Mouse (Mus musculus): ENCODE measurements around the gene Ccdc149. TPM values are rescaled to one million over a fixed set of nuclear protein-coding genes. Genes with fewer than 3 reads are reported as not detected.

The Ccdc149 gene
- polyA plus RNA-seq, 1 experiment from 2014 or later = 9.3 TPM

GRCm38 (mm10) chr5:52461434-52462124 lies 9.7 kb downstream of the Ccdc149 start:
- Histone ChIP-seq H3K4me1 (ENCODE audit: control insufficient read depth, insufficient read depth, low read length) (no peaks in the 10 kb centered on the region), H3K4me2 (ENCODE audit: low read length) (no peak overlapping the region), H3K27ac (replicated peaks; ENCODE audit: low read depth, low read length) (no peak overlapping the region), H3K27me3 (ENCODE audit: control insufficient read depth, insufficient read depth, low read length) (no peaks in the 10 kb centered on the region), H3K36me3 (ENCODE audit: control insufficient read depth, insufficient read depth, low read length) (no peaks in the 10 kb centered on the region), H3K9me3 (ENCODE audit: control insufficient read depth, low read length) (peaks cover 7% of the 10 kb centered on the region), H3K9ac (replicated peaks; ENCODE audit: low read length) (no peak overlapping the region), H3K4me3 (replicated peaks; ENCODE audit: low read depth, low read length) (no peak overlapping the region)
- ATAC-seq (ENCODE audit: low FRiP score, low TSS enrichment) = no peak
- 77% methylated on average over 6 of the region's 6 CpGs for WGBS
- DNase-seq = no peak

GRCm38 (mm10) chr5:52459308-52459707 lies 12.0 kb downstream of the Ccdc149 start:
- no peaks in the 10 kb centered on the region for H3K9me3 ChIP-seq (ENCODE audit: control insufficient read depth, low read length)
- no peak overlapping the region for H3K27ac ChIP-seq (replicated peaks; ENCODE audit: low read depth, low read length)
- H3K27me3 ChIP-seq (ENCODE audit: control insufficient read depth, insufficient read depth, low read length) = no peaks in the 10 kb centered on the region
- no peak overlapping the region for H3K4me3 ChIP-seq (replicated peaks; ENCODE audit: low read depth, low read length)
- no peaks in the 10 kb centered on the region for H3K4me1 ChIP-seq (ENCODE audit: control insufficient read depth, insufficient read depth, low read length)
- H3K4me2 ChIP-seq (ENCODE audit: low read length) = no peak overlapping the region
- DNase-seq = no peak
- 89% methylated on average over 4 of the region's 4 CpGs for WGBS
- no peak overlapping the region for H3K9ac ChIP-seq (replicated peaks; ENCODE audit: low read length)
- no peaks in the 10 kb centered on the region for H3K36me3 ChIP-seq (ENCODE audit: control insufficient read depth, insufficient read depth, low read length)
- no peak for ATAC-seq (ENCODE audit: low FRiP score, low TSS enrichment)

GRCm38 (mm10) chr5:52457154-52457553 lies 14.2 kb downstream of the Ccdc149 start:
- no peak overlapping the region for H3K4me3 ChIP-seq (replicated peaks; ENCODE audit: low read depth, low read length)
- no peak overlapping the region for H3K9ac ChIP-seq (replicated peaks; ENCODE audit: low read length)
- H3K27ac ChIP-seq (replicated peaks; ENCODE audit: low read depth, low read length) = no peak overlapping the region
- DNase-seq (no peak), ATAC-seq (ENCODE audit: low FRiP score, low TSS enrichment) (no peak)
- no peak overlapping the region for H3K4me2 ChIP-seq (ENCODE audit: low read length)
- H3K27me3 ChIP-seq (ENCODE audit: control insufficient read depth, insufficient read depth, low read length) = no peaks in the 10 kb centered on the region
- H3K36me3 ChIP-seq (ENCODE audit: control insufficient read depth, insufficient read depth, low read length) = no peaks in the 10 kb centered on the region
- 69% methylated on average over 6 of the region's 6 CpGs for WGBS
- no peaks in the 10 kb centered on the region for H3K4me1 ChIP-seq (ENCODE audit: control insufficient read depth, insufficient read depth, low read length)
- no peaks in the 10 kb centered on the region for H3K9me3 ChIP-seq (ENCODE audit: control insufficient read depth, low read length)

- no peak for DNase-seq
- H3K9me3 ChIP-seq (ENCODE audit: control insufficient read depth, low read length) = no peaks in the 10 kb centered on the region
- H3K27ac ChIP-seq (replicated peaks; ENCODE audit: low read depth, low read length) = no peak overlapping the region
- WGBS = 76% methylated on average over 9 of the region's 9 CpGs
- no peak for ATAC-seq (ENCODE audit: low FRiP score, low TSS enrichment)
- no peaks in the 10 kb centered on the region for H3K4me1 ChIP-seq (ENCODE audit: control insufficient read depth, insufficient read depth, low read length)
- no peak overlapping the region for H3K4me2 ChIP-seq (ENCODE audit: low read length)
- H3K36me3 ChIP-seq (ENCODE audit: control insufficient read depth, insufficient read depth, low read length) = no peaks in the 10 kb centered on the region
- H3K9ac ChIP-seq (replicated peaks; ENCODE audit: low read length) = no peak overlapping the region
- no peak overlapping the region for H3K4me3 ChIP-seq (replicated peaks; ENCODE audit: low read depth, low read length)
- no peaks in the 10 kb centered on the region for H3K27me3 ChIP-seq (ENCODE audit: control insufficient read depth, insufficient read depth, low read length)
Observed at GRCm38 (mm10) chr5:52450821-52451220, 20.5 kb downstream of the Ccdc149 start.

GRCm38 (mm10) chr5:52449187-52449586 lies 22.1 kb downstream of the Ccdc149 start:
- 68% methylated on average over 8 of the region's 8 CpGs for WGBS
- ATAC-seq (ENCODE audit: low FRiP score, low TSS enrichment) (peak; percentile 25; the same call in 1 of the 2 replicates), DNase-seq (peak; percentile 57)

GRCm38 (mm10) chr5:52440278-52440677 lies 31.0 kb downstream of the Ccdc149 start:
- Histone ChIP-seq H3K9ac (replicated peaks; ENCODE audit: low read length) (no peak overlapping the region), H3K4me1 (ENCODE audit: control insufficient read depth, insufficient read depth, low read length) (no peaks in the 10 kb centered on the region), H3K27me3 (ENCODE audit: control insufficient read depth, insufficient read depth, low read length) (no peaks in the 10 kb centered on the region), H3K36me3 (ENCODE audit: control insufficient read depth, insufficient read depth, low read length) (no peaks in the 10 kb centered on the region), H3K4me2 (ENCODE audit: low read length) (no peak overlapping the region), H3K27ac (replicated peaks; ENCODE audit: low read depth, low read length) (no peak overlapping the region), H3K9me3 (ENCODE audit: control insufficient read depth, low read length) (no peaks in the 10 kb centered on the region), H3K4me3 (replicated peaks; ENCODE audit: low read depth, low read length) (no peak overlapping the region)
- DNase-seq = no peak
- no peak for ATAC-seq (ENCODE audit: low FRiP score, low TSS enrichment)
- 79% methylated on average over 11 of the region's 11 CpGs for WGBS

More at GRCm38 (mm10) chr5:52449187-52449586, 22.1 kb downstream of the Ccdc149 start:
- Histone ChIP-seq H3K4me3 (replicated peaks; ENCODE audit: low read depth, low read length) (no peak overlapping the region), H3K36me3 (ENCODE audit: control insufficient read depth, insufficient read depth, low read length) (no peaks in the 10 kb centered on the region), H3K9me3 (ENCODE audit: control insufficient read depth, low read length) (no peaks in the 10 kb centered on the region), H3K9ac (replicated peaks; ENCODE audit: low read length) (no peak overlapping the region), H3K27me3 (ENCODE audit: control insufficient read depth, insufficient read depth, low read length) (no peaks in the 10 kb centered on the region), H3K4me1 (ENCODE audit: control insufficient read depth, insufficient read depth, low read length) (no peaks in the 10 kb centered on the region), H3K27ac (replicated peaks; ENCODE audit: low read depth, low read length) (no peak overlapping the region), H3K4me2 (ENCODE audit: low read length) (no peak overlapping the region)

GRCm38 (mm10) chr5:52438946-52439345 lies 32.4 kb downstream of the Ccdc149 start:
- DNase-seq (no peak), ATAC-seq (ENCODE audit: low FRiP score, low TSS enrichment) (no peak)
- H3K4me2 ChIP-seq (ENCODE audit: low read length) = no peak overlapping the region
- no peaks in the 10 kb centered on the region for H3K36me3 ChIP-seq (ENCODE audit: control insufficient read depth, insufficient read depth, low read length)
- H3K4me3 ChIP-seq (replicated peaks; ENCODE audit: low read depth, low read length) = no peak overlapping the region
- H3K9ac ChIP-seq (replicated peaks; ENCODE audit: low read length) = no peak overlapping the region
- no peaks in the 10 kb centered on the region for H3K27me3 ChIP-seq (ENCODE audit: control insufficient read depth, insufficient read depth, low read length)
- WGBS = 85% methylated on average over 7 of the region's 7 CpGs
- H3K9me3 ChIP-seq (ENCODE audit: control insufficient read depth, low read length) = no peaks in the 10 kb centered on the region
- no peak overlapping the region for H3K27ac ChIP-seq (replicated peaks; ENCODE audit: low read depth, low read length)
- H3K4me1 ChIP-seq (ENCODE audit: control insufficient read depth, insufficient read depth, low read length) = no peaks in the 10 kb centered on the region

GRCm38 (mm10) chr5:52435533-52435932 lies 35.8 kb downstream of the Ccdc149 start:
- 89% methylated on average over 6 of the region's 6 CpGs for WGBS
- Histone ChIP-seq H3K36me3 (ENCODE audit: control insufficient read depth, insufficient read depth, low read length) (no peaks in the 10 kb centered on the region), H3K9me3 (ENCODE audit: control insufficient read depth, low read length) (no peaks in the 10 kb centered on the region), H3K4me3 (replicated peaks; ENCODE audit: low read depth, low read length) (no peak overlapping the region), H3K9ac (replicated peaks; ENCODE audit: low read length) (no peak overlapping the region), H3K4me2 (ENCODE audit: low read length) (no peak overlapping the region), H3K4me1 (ENCODE audit: control insufficient read depth, insufficient read depth, low read length) (no peaks in the 10 kb centered on the region), H3K27me3 (ENCODE audit: control insufficient read depth, insufficient read depth, low read length) (no peaks in the 10 kb centered on the region), H3K27ac (replicated peaks; ENCODE audit: low read depth, low read length) (no peak overlapping the region)
- ATAC-seq (ENCODE audit: low FRiP score, low TSS enrichment) (no peak), DNase-seq (no peak)

- H3K4me2 ChIP-seq (ENCODE audit: low read length) = no peak overlapping the region
- no peaks in the 10 kb centered on the region for H3K27me3 ChIP-seq (ENCODE audit: control insufficient read depth, insufficient read depth, low read length)
- 0 out of 2 replicates have a peak, but pooled peaks cover 6% of the 10 kb centered on the region for H3K4me1 ChIP-seq (ENCODE audit: control insufficient read depth, insufficient read depth, low read length)
- peak; percentile 24 for DNase-seq
- no peaks in the 10 kb centered on the region for H3K9me3 ChIP-seq (ENCODE audit: control insufficient read depth, low read length)
- H3K4me3 ChIP-seq (replicated peaks; ENCODE audit: low read depth, low read length) = no peak overlapping the region
- no peaks in the 10 kb centered on the region for H3K36me3 ChIP-seq (ENCODE audit: control insufficient read depth, insufficient read depth, low read length)
- no peak overlapping the region for H3K9ac ChIP-seq (replicated peaks; ENCODE audit: low read length)
- no peak overlapping the region for H3K27ac ChIP-seq (replicated peaks; ENCODE audit: low read depth, low read length)
- ATAC-seq (ENCODE audit: low FRiP score, low TSS enrichment) = no peak
- WGBS = 72% methylated on average over 8 of the region's 8 CpGs
Observed at GRCm38 (mm10) chr5:52431276-52431844, 40.0 kb downstream of the Ccdc149 start.

All from midbrain, embryonic 14.5 days (tissue).